Mouse (Mus musculus): Measurements from ENCODE around the gene Galnt3. TPM values are rescaled to one million over a fixed set of nuclear protein-coding genes. Genes with fewer than 3 reads are reported as not detected.

The Galnt3 gene
- polyA plus RNA-seq, 1 experiment from 2014 or later, result 11.3 TPM

DNA sequence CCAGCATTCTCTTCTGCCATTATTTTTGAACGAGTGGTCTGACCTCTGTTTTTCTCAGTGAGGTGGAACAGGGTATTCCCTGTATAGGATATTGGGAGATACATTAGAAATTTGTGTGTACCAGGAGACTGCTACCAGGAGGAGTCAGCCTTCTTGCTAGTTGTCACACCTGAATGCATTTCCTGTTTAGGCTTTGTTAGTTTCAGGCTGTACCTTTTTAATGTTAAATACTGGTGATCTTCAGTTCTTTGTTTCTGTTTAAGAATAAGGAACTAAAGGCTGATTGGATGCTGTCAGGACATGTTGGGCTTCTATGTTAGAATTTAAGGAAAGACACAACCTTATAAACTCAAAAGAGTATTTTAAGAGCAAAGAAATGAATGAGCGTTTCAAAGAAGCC, 26.6 kb upstream of the Galnt3 start:
- Histone ChIP-seq H3K27me3 (replicated peaks; ENCODE audit: insufficient read depth, low read length) (no peaks in the 10 kb centered on the region), H3K9ac (replicated peaks; ENCODE audit: low read depth) (no peak overlapping the region), H3K27ac (ENCODE audit: low read length) (no peak overlapping the region), H3K4me1 (ENCODE audit: insufficient read depth, low read depth, low read length) (no peaks in the 10 kb centered on the region), H3K36me3 (ENCODE audit: insufficient read depth, low read length) (no peaks in the 10 kb centered on the region), H3K4me3 (ENCODE audit: low read depth, low read length) (no peak overlapping the region), H3K9me3 (ENCODE audit: low read length) (no peaks in the 10 kb centered on the region), H3K4me2 (replicated peaks; ENCODE audit: low read depth, low read length) (no peak overlapping the region)
- DNase-seq (ENCODE audit: low spot score) (no peak), ATAC-seq (no peak)
- 77% methylated on average over 2 of the region's 2 CpGs for WGBS
- no peak for TF ChIP-seq CTCF (IDR thresholded peaks at IDR 0.05)
- no peak for TF ChIP-seq EP300 (IDR thresholded peaks at IDR 0.05)

DNA sequence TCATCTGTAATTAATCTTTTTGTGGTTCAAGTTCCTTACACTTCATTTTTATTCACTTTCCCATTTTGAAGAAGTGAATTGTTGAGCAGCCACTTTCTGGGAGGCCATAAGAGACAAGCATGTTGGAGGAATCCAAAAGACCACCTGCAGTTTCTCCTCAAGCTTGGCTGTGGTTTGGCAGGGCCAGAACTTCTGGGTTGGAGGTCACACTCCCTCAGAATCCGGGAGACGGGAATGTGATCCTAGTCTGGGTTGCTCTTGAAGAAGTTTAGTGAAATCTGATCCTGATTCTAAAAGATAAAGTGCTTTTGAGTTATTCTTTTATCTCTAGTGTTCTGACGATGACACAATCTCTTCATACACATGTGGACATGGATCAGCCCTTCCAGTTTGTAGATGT, 25.7 kb upstream of the Galnt3 start:
- WGBS, result 15% methylated on average over 3 of the region's 3 CpGs
- Histone ChIP-seq H3K27ac (ENCODE audit: low read length) (no peak overlapping the region), H3K27me3 (replicated peaks; ENCODE audit: insufficient read depth, low read length) (no peaks in the 10 kb centered on the region), H3K36me3 (ENCODE audit: insufficient read depth, low read length) (no peaks in the 10 kb centered on the region), H3K9me3 (ENCODE audit: low read length) (no peaks in the 10 kb centered on the region), H3K4me3 (ENCODE audit: low read depth, low read length) (no peak overlapping the region), H3K4me2 (replicated peaks; ENCODE audit: low read depth, low read length) (no peak overlapping the region), H3K4me1 (ENCODE audit: insufficient read depth, low read depth, low read length) (no peaks in the 10 kb centered on the region), H3K9ac (replicated peaks; ENCODE audit: low read depth) (no peak overlapping the region)
- no peak for ATAC-seq
- no peak for DNase-seq (ENCODE audit: low spot score)
- TF ChIP-seq CTCF (IDR thresholded peaks at IDR 0.05) (no peak), EP300 (IDR thresholded peaks at IDR 0.05) (no peak)

DNA sequence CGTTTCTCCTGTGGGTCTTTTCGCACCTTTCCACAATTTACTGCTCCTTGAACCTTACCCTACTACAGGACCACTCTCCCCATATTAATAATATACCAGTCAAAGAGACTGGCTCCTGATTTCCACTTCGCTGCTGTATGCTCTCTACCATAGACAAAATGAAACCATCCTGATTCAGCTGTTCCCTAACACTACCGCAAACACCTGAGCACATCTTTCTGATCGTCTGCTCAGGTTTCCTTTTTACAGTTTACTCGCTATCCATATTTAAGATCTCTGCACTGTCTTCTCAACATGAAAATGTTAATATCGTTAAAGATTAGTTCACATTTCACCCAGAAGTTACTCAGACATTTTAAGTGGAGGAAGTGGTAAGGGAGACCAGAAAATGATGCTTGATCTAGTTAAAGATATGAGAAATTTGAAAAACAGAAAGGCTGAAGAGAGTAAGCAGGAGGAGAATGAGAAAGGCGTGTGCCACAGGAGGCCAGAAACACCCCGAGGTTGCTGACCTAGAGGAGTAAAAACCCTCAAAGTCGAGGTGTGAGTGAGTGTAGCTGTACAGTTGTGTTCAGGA, 23.9 kb upstream of the Galnt3 start:
- H3K4me1 ChIP-seq (ENCODE audit: insufficient read depth, low read depth, low read length), result no peaks in the 10 kb centered on the region
- ATAC-seq (no peak), DNase-seq (ENCODE audit: low spot score) (no peak)
- no peak overlapping the region for H3K9ac ChIP-seq (replicated peaks; ENCODE audit: low read depth)
- H3K36me3 ChIP-seq (ENCODE audit: insufficient read depth, low read length), result no peaks in the 10 kb centered on the region
- H3K9me3 ChIP-seq (ENCODE audit: low read length), result no peaks in the 10 kb centered on the region
- WGBS, result 78% methylated on average over 10 of the region's 10 CpGs
- TF ChIP-seq EP300 (IDR thresholded peaks at IDR 0.05) (no peak), CTCF (IDR thresholded peaks at IDR 0.05) (no peak)
- H3K4me2 ChIP-seq (replicated peaks; ENCODE audit: low read depth, low read length), result no peak overlapping the region
- no peaks in the 10 kb centered on the region for H3K27me3 ChIP-seq (replicated peaks; ENCODE audit: insufficient read depth, low read length)
- no peak overlapping the region for H3K27ac ChIP-seq (ENCODE audit: low read length)
- no peak overlapping the region for H3K4me3 ChIP-seq (ENCODE audit: low read depth, low read length)

DNA sequence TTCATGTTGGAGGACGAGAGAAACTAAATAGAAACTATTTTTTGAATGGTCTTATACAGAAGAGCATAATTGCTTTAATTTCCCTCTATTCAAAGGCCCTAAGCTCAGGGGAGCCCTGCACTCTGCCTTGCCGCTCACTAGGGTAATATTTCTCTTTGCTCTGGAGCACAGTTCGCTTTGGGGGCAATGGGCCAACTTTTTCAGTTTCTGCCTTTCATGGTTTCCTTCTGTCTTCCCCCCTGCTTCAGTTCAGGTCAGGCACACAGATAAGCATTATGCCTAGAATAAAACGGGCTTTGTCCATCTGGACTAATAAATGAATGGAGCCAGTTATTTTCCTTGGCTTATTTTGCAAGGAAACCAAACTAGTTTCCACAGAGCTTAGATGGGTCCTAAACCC, 21.7 kb upstream of the Galnt3 start:
- no peaks in the 10 kb centered on the region for H3K36me3 ChIP-seq (ENCODE audit: insufficient read depth, low read length)
- H3K9ac ChIP-seq (replicated peaks; ENCODE audit: low read depth), result no peak overlapping the region
- H3K9me3 ChIP-seq (ENCODE audit: low read length), result no peaks in the 10 kb centered on the region
- WGBS, result 39% methylated on average over 4 of the region's 4 CpGs
- ATAC-seq (no peak), DNase-seq (ENCODE audit: low spot score) (no peak)
- TF ChIP-seq CTCF (IDR thresholded peaks at IDR 0.05) (no peak), EP300 (IDR thresholded peaks at IDR 0.05) (no peak)
- H3K4me1 ChIP-seq (ENCODE audit: insufficient read depth, low read depth, low read length), result no peaks in the 10 kb centered on the region
- H3K4me2 ChIP-seq (replicated peaks; ENCODE audit: low read depth, low read length), result no peak overlapping the region
- H3K27me3 ChIP-seq (replicated peaks; ENCODE audit: insufficient read depth, low read length), result no peaks in the 10 kb centered on the region
- H3K27ac ChIP-seq (ENCODE audit: low read length), result no peak overlapping the region
- no peak overlapping the region for H3K4me3 ChIP-seq (ENCODE audit: low read depth, low read length)

DNA sequence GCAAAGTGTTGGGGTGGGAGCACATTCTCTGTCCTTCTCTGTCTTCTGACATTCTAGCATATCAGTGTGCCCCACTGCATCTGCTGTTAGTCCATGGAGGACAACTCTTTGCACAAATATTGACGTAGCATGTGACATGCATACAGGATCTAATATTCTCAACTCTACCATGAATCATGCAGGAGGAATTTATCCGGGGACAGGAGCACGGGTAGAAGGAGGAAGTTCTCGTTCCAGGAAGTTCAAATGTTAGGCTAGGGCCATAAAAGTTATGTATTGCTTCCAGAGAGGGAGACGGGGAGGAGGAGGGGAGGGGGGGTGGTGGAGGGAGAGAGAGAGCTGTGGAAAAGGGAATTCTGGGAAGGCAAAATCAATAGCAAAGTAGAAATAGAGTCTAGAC, 20.0 kb upstream of the Galnt3 start:
- Histone ChIP-seq H3K36me3 (ENCODE audit: insufficient read depth, low read length) (no peaks in the 10 kb centered on the region), H3K9ac (replicated peaks; ENCODE audit: low read depth) (no peak overlapping the region), H3K27ac (ENCODE audit: low read length) (no peak overlapping the region), H3K9me3 (ENCODE audit: low read length) (no peaks in the 10 kb centered on the region), H3K4me2 (replicated peaks; ENCODE audit: low read depth, low read length) (no peak overlapping the region), H3K4me1 (ENCODE audit: insufficient read depth, low read depth, low read length) (no peaks in the 10 kb centered on the region), H3K4me3 (ENCODE audit: low read depth, low read length) (no peak overlapping the region), H3K27me3 (replicated peaks; ENCODE audit: insufficient read depth, low read length) (no peaks in the 10 kb centered on the region)
- WGBS, result 6% methylated on average over 5 of the region's 5 CpGs
- peak; percentile 35; the same call in 1 of the 2 replicates for ATAC-seq
- TF ChIP-seq CTCF (IDR thresholded peaks at IDR 0.05) (no peak), EP300 (IDR thresholded peaks at IDR 0.05) (no peak)
- DNase-seq (ENCODE audit: low spot score), result peak; percentile 33

DNA sequence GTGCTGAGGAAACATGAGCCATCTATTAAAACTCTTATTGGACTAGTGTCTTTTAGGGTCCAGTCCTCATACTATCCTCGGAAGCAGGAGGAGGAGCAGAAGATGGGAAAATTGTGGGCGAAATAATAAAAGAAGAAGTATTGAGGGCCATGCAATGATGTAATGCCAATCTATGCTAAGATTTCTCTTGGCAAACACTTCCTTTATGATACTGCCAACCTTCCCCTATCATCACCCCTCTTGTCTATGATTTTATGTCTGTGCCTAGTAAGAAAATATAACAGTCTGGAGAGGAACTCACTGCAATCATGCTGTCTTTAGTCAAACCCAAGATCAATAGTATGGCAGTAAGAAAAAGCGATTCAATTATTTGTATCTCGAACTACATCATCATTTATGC, 18.5 kb upstream of the Galnt3 start:
- 91% methylated on average over 4 of the region's 4 CpGs for whole genome bisulfite sequencing
- no peak for ATAC-seq
- no peak for DNase-seq (ENCODE audit: low spot score)
- no peak overlapping the region for H3K27ac ChIP-seq (ENCODE audit: low read length)
- H3K36me3 ChIP-seq (ENCODE audit: insufficient read depth, low read length), result no peaks in the 10 kb centered on the region
- no peak overlapping the region for H3K4me3 ChIP-seq (ENCODE audit: low read depth, low read length)
- no peaks in the 10 kb centered on the region for H3K9me3 ChIP-seq (ENCODE audit: low read length)
- H3K4me2 ChIP-seq (replicated peaks; ENCODE audit: low read depth, low read length), result no peak overlapping the region
- TF ChIP-seq EP300 (IDR thresholded peaks at IDR 0.05) (no peak), CTCF (IDR thresholded peaks at IDR 0.05) (no peak)
- H3K4me1 ChIP-seq (ENCODE audit: insufficient read depth, low read depth, low read length), result no peaks in the 10 kb centered on the region
- no peaks in the 10 kb centered on the region for H3K27me3 ChIP-seq (replicated peaks; ENCODE audit: insufficient read depth, low read length)
- no peak overlapping the region for H3K9ac ChIP-seq (replicated peaks; ENCODE audit: low read depth)

DNA sequence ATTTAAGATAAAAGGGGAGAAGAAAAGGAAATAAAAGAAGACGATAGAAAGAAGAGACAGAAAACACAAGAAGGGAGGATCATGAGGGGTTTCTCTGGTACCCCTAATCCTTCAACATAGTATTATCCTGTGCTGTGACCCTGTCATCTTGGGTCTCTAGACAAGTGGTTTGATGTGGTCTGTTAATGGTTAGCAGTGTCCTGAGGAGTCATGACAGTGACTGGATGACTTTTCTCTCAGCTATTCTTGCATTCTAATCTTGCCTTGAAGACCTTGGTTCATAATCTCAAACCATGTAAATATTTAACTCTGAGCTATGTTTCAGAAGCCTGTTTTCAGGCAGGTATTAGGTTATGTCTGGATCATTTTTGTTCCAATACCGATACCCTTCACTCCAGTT, 17.9 kb upstream of the Galnt3 start:
- ATAC-seq (no peak), DNase-seq (ENCODE audit: low spot score) (no peak)
- Histone ChIP-seq H3K9me3 (ENCODE audit: low read length) (no peaks in the 10 kb centered on the region), H3K27me3 (replicated peaks; ENCODE audit: insufficient read depth, low read length) (no peaks in the 10 kb centered on the region), H3K36me3 (ENCODE audit: insufficient read depth, low read length) (no peaks in the 10 kb centered on the region), H3K4me1 (ENCODE audit: insufficient read depth, low read depth, low read length) (no peaks in the 10 kb centered on the region), H3K27ac (ENCODE audit: low read length) (no peak overlapping the region), H3K4me2 (replicated peaks; ENCODE audit: low read depth, low read length) (no peak overlapping the region), H3K4me3 (ENCODE audit: low read depth, low read length) (no peak overlapping the region), H3K9ac (replicated peaks; ENCODE audit: low read depth) (no peak overlapping the region)
- WGBS, result 68% methylated on average over 2 of the region's 2 CpGs
- TF ChIP-seq EP300 (IDR thresholded peaks at IDR 0.05) (no peak), CTCF (IDR thresholded peaks at IDR 0.05) (no peak)
